Mouse (Mus musculus): Measurements from ENCODE around the gene Pebp1. TPM values are rescaled to one million over a fixed set of nuclear protein-coding genes. Genes with fewer than 3 reads are reported as not detected.
A peak's percentile ranks its signal among the peaks of the same experiment; 100 is the strongest.
"Not testable (repeated sequence)": the region's sequence is repeated elsewhere in the genome, so short reads cannot be mapped to it uniquely, and the experiment has no call there.

Pebp1 gene
- polyA plus RNA-seq, 1 experiment from 2014 or later: 617 TPM

DNA sequence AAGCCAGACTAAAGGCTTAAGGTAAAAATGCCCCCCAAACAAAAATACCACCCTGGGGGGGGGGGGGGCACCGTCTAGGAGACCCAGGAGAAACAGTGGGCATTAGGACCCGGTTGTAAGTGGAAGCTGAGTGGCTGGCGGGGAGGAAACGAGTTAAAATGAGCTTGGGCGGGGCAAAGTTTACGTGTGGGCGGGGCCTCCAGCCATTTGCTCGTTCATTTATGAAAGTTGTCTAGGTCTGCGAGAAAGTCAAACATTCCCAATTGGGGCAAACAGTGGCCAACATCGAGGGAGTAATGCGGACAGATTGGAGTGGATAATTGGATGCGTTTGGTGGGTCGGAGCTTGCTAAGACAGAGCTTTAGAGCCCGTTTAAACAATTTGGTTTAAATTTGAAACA lies 26.0 kb upstream of the Pebp1 start:
- H3K27ac ChIP-seq (replicated peaks; ENCODE audit: low read depth, low read length): no peak overlapping the region
- no peaks in the 10 kb centered on the region for H3K36me3 ChIP-seq (ENCODE audit: control insufficient read depth, insufficient read depth, low read length)
- peak overlapping the region; percentile 51; the same call in 1 of the 2 replicates for H3K9ac ChIP-seq (ENCODE audit: low read depth, low read length)
- H3K4me1 ChIP-seq (ENCODE audit: control insufficient read depth, insufficient read depth, low read length): peaks cover 11% of the 10 kb centered on the region
- H3K4me3 ChIP-seq (ENCODE audit: low read depth, low read length): peak overlapping the region; percentile 31
- ATAC-seq (ENCODE audit: low read depth): no peak
- no peaks in the 10 kb centered on the region for H3K27me3 ChIP-seq (replicated peaks; ENCODE audit: control insufficient read depth, insufficient read depth, low read length)
- peak; percentile 74 for DNase-seq (ENCODE audit: low spot score)
- WGBS: 18% methylated on average over 14 of the region's 14 CpGs
- peak overlapping the region; percentile 47 for H3K4me2 ChIP-seq (ENCODE audit: low read depth, low read length)
- no peaks in the 10 kb centered on the region for H3K9me3 ChIP-seq (ENCODE audit: control insufficient read depth, low read length)

DNA sequence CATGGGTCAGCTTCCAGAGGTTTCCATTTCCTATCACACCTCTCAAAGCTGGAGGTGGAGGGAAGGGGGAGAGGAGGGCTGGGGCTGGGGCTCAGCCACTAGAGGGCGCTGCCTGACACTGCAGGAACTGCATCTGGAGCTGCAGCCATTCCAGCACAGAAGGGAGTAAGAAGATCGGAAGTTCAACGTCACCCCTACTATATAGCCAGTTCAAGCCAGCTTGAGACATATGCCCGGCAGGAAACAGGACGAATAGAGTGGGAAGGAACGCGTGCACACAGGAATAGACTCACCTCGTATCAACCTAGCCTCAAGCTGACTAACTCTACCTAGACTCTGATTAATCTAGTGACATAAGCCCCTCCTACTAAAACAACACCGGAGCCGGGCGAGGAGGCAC lies 20.3 kb upstream of the Pebp1 start:
- Histone ChIP-seq H3K9me3 (ENCODE audit: control insufficient read depth, low read length) (no peaks in the 10 kb centered on the region), H3K4me1 (ENCODE audit: control insufficient read depth, insufficient read depth, low read length) (no peaks in the 10 kb centered on the region), H3K4me3 (ENCODE audit: low read depth, low read length) (no peak overlapping the region), H3K27ac (replicated peaks; ENCODE audit: low read depth, low read length) (no peak overlapping the region), H3K27me3 (replicated peaks; ENCODE audit: control insufficient read depth, insufficient read depth, low read length) (no peaks in the 10 kb centered on the region), H3K36me3 (ENCODE audit: control insufficient read depth, insufficient read depth, low read length) (no peaks in the 10 kb centered on the region), H3K4me2 (ENCODE audit: low read depth, low read length) (no peak overlapping the region), H3K9ac (ENCODE audit: low read depth, low read length) (no peak overlapping the region)
- DNase-seq (ENCODE audit: low spot score) (peak; percentile 59), ATAC-seq (ENCODE audit: low read depth) (0 out of 2 replicates have a peak, but pooled peaks have one; percentile 12)
- WGBS: 42% methylated on average over 11 of the region's 11 CpGs

DNA sequence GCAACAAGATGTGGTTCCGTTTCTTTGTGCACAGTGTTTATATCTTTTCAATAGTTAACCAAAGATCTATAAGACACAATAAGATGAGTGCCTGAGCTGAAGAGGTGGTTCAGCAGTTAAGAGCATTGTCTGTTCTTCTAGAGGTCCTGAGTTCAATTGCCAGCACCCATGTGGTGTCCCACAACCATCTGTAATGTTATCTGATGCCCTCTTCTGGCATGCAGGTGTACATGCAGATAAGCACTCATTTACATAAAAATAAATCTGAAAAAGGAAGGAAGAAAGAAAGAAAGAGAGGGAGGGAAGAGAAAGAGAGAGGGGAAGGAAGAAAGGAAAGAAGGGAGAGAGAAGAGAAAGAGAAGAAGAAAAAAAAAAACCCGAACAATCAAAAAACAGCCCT lies 19.4 kb upstream of the Pebp1 start:
- no peaks in the 10 kb centered on the region for H3K4me1 ChIP-seq (ENCODE audit: control insufficient read depth, insufficient read depth, low read length)
- H3K9me3 ChIP-seq (ENCODE audit: control insufficient read depth, low read length): no peaks in the 10 kb centered on the region
- ATAC-seq (ENCODE audit: low read depth) (no peak), DNase-seq (ENCODE audit: low spot score) (no peak)
- WGBS: 92% methylated on average over 2 of the region's 2 CpGs
- H3K4me2 ChIP-seq (ENCODE audit: low read depth, low read length): no peak overlapping the region
- no peaks in the 10 kb centered on the region for H3K36me3 ChIP-seq (ENCODE audit: control insufficient read depth, insufficient read depth, low read length)
- no peaks in the 10 kb centered on the region for H3K27me3 ChIP-seq (replicated peaks; ENCODE audit: control insufficient read depth, insufficient read depth, low read length)
- H3K27ac ChIP-seq (replicated peaks; ENCODE audit: low read depth, low read length): no peak overlapping the region
- no peak overlapping the region for H3K4me3 ChIP-seq (ENCODE audit: low read depth, low read length)
- H3K9ac ChIP-seq (ENCODE audit: low read depth, low read length): no peak overlapping the region

- Histone ChIP-seq H3K4me3 (ENCODE audit: low read depth, low read length) (no peak overlapping the region), H3K4me2 (ENCODE audit: low read depth, low read length) (no peak overlapping the region), H3K9ac (ENCODE audit: low read depth, low read length) (no peak overlapping the region), H3K4me1 (ENCODE audit: control insufficient read depth, insufficient read depth, low read length) (no peaks in the 10 kb centered on the region), H3K27ac (replicated peaks; ENCODE audit: low read depth, low read length) (no peak overlapping the region), H3K36me3 (ENCODE audit: control insufficient read depth, insufficient read depth, low read length) (no peaks in the 10 kb centered on the region), H3K9me3 (ENCODE audit: control insufficient read depth, low read length) (no peaks in the 10 kb centered on the region), H3K27me3 (replicated peaks; ENCODE audit: control insufficient read depth, insufficient read depth, low read length) (no peaks in the 10 kb centered on the region)
- ATAC-seq (ENCODE audit: low read depth) (no peak), DNase-seq (ENCODE audit: low spot score) (no peak)
- WGBS: 90% methylated on average over 5 of the region's 5 CpGs
Observed at GRCm38 (mm10) chr5:117305754-117306153, 18.3 kb upstream of the Pebp1 start.

- ATAC-seq (ENCODE audit: low read depth) (peak; percentile 26; the same call in 1 of the 2 replicates), DNase-seq (ENCODE audit: low spot score) (peak; percentile 81)
- Histone ChIP-seq H3K4me2 (ENCODE audit: low read depth, low read length) (no peak overlapping the region), H3K4me1 (ENCODE audit: control insufficient read depth, insufficient read depth, low read length) (no peaks in the 10 kb centered on the region), H3K9me3 (ENCODE audit: control insufficient read depth, low read length) (no peaks in the 10 kb centered on the region), H3K27me3 (replicated peaks; ENCODE audit: control insufficient read depth, insufficient read depth, low read length) (no peaks in the 10 kb centered on the region), H3K4me3 (ENCODE audit: low read depth, low read length) (no peak overlapping the region), H3K9ac (ENCODE audit: low read depth, low read length) (no peak overlapping the region), H3K27ac (replicated peaks; ENCODE audit: low read depth, low read length) (no peak overlapping the region), H3K36me3 (ENCODE audit: control insufficient read depth, insufficient read depth, low read length) (no peaks in the 10 kb centered on the region)
- 71% methylated on average over 7 of the region's 7 CpGs for WGBS
Observed at GRCm38 (mm10) chr5:117304947-117305346, 17.5 kb upstream of the Pebp1 start.

DNA sequence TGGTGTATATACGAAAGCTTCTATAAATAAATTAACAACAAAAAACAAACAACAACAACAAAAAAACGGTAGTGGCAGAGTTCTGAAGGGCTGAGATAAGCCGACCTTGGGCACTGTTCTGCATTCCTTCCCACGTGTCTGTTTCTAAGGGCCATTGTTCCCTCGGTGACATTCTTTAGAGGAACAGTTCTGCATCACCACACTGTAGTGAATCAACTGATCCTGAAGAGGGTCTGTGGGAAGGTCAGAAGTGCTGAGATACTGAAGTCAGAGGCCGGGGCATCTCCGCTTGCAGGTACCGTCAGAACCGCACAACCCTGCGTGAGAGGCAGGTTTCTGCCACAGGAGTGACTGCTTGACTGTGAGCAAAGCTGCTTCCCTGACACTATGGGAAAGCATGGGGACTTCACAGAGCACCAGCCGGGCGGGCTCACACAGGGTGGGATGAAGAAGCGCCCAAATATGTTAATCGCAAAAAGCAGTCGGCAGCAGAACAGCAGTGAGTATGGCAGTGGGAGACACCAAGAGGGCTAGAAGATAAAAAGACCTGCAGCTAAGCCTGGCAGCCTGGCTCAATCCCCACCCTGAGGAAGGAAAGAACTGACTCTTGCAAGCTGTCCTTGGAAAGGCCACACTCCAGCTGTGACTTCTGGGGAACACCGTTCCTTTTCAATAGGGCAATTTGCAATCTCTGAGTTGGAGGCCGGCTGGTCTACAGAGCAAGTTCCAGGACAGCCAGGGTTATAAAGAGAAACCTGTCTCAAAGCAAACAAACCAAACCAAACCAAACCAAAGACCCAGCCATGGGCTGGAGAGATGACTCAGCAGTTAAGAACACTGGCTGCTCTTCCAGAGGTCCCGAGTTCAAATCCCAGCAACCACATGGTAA lies 16.5 kb upstream of the Pebp1 start:
- WGBS: 64% methylated on average over 18 of the region's 18 CpGs
- H3K4me1 ChIP-seq (ENCODE audit: control insufficient read depth, insufficient read depth, low read length): no peaks in the 10 kb centered on the region
- DNase-seq (ENCODE audit: low spot score) (no peak), ATAC-seq (ENCODE audit: low read depth) (no peak)
- H3K9ac ChIP-seq (ENCODE audit: low read depth, low read length): no peak overlapping the region
- H3K27me3 ChIP-seq (replicated peaks; ENCODE audit: control insufficient read depth, insufficient read depth, low read length): no peaks in the 10 kb centered on the region
- no peak overlapping the region for H3K27ac ChIP-seq (replicated peaks; ENCODE audit: low read depth, low read length)
- H3K4me2 ChIP-seq (ENCODE audit: low read depth, low read length): no peak overlapping the region
- H3K36me3 ChIP-seq (ENCODE audit: control insufficient read depth, insufficient read depth, low read length): no peaks in the 10 kb centered on the region
- no peak overlapping the region for H3K4me3 ChIP-seq (ENCODE audit: low read depth, low read length)
- no peaks in the 10 kb centered on the region for H3K9me3 ChIP-seq (ENCODE audit: control insufficient read depth, low read length)

- 59% methylated on average over 3 of the region's 3 CpGs for WGBS
- H3K27me3 ChIP-seq (replicated peaks; ENCODE audit: control insufficient read depth, insufficient read depth, low read length): no peaks in the 10 kb centered on the region
- H3K4me3 ChIP-seq (ENCODE audit: low read depth, low read length): no peak overlapping the region
- no peak overlapping the region for H3K9ac ChIP-seq (ENCODE audit: low read depth, low read length)
- H3K27ac ChIP-seq (replicated peaks; ENCODE audit: low read depth, low read length): no peak overlapping the region
- no peaks in the 10 kb centered on the region for H3K4me1 ChIP-seq (ENCODE audit: control insufficient read depth, insufficient read depth, low read length)
- H3K36me3 ChIP-seq (ENCODE audit: control insufficient read depth, insufficient read depth, low read length): no peaks in the 10 kb centered on the region
- no peaks in the 10 kb centered on the region for H3K9me3 ChIP-seq (ENCODE audit: control insufficient read depth, low read length)
- no peak for DNase-seq (ENCODE audit: low spot score)
- no peak overlapping the region for H3K4me2 ChIP-seq (ENCODE audit: low read depth, low read length)
- ATAC-seq (ENCODE audit: low read depth): no peak
Observed at GRCm38 (mm10) chr5:117302899-117303298, 15.5 kb upstream of the Pebp1 start.

GRCm38 (mm10) chr5:117295011-117295410 lies 7.6 kb upstream of the Pebp1 start:
- ATAC-seq (ENCODE audit: low read depth) (no peak), DNase-seq (ENCODE audit: low spot score) (no peak)
- Histone ChIP-seq H3K4me3 (ENCODE audit: low read depth, low read length) (no peak overlapping the region), H3K36me3 (ENCODE audit: control insufficient read depth, insufficient read depth, low read length) (no peaks in the 10 kb centered on the region), H3K27ac (replicated peaks; ENCODE audit: low read depth, low read length) (no peak overlapping the region), H3K9ac (ENCODE audit: low read depth, low read length) (no peak overlapping the region), H3K9me3 (ENCODE audit: control insufficient read depth, low read length) (no peaks in the 10 kb centered on the region), H3K27me3 (replicated peaks; ENCODE audit: control insufficient read depth, insufficient read depth, low read length) (no peaks in the 10 kb centered on the region), H3K4me1 (ENCODE audit: control insufficient read depth, insufficient read depth, low read length) (no peaks in the 10 kb centered on the region), H3K4me2 (ENCODE audit: low read depth, low read length) (no peak overlapping the region)
- 87% methylated on average over 8 of the region's 8 CpGs for WGBS

GRCm38 (mm10) chr5:117293776-117294175 lies 6.4 kb upstream of the Pebp1 start:
- not testable (repeated sequence) for H3K27me3 ChIP-seq (replicated peaks; ENCODE audit: control insufficient read depth, insufficient read depth, low read length); H3K27ac ChIP-seq (replicated peaks; ENCODE audit: low read depth, low read length); H3K36me3 ChIP-seq (ENCODE audit: control insufficient read depth, insufficient read depth, low read length); H3K4me2 ChIP-seq (ENCODE audit: low read depth, low read length); ATAC-seq (ENCODE audit: low read depth); H3K4me1 ChIP-seq (ENCODE audit: control insufficient read depth, insufficient read depth, low read length); DNase-seq (ENCODE audit: low spot score); H3K9ac ChIP-seq (ENCODE audit: low read depth, low read length); H3K9me3 ChIP-seq (ENCODE audit: control insufficient read depth, low read length); H3K4me3 ChIP-seq (ENCODE audit: low read depth, low read length)
- 78% methylated on average over 3 of the region's 3 CpGs for whole genome bisulfite sequencing

Measured in embryonic facial prominence, embryonic 14.5 days (tissue).